Mouse (Mus musculus): Measurements from ENCODE around the gene Klk1b9.
"Not testable (repeated sequence)": the region's sequence is repeated elsewhere in the genome, so short reads cannot be mapped to it uniquely, and the experiment has no call there.

Gene Klk1b9
- long read RNA-seq, experiment 1, result 0 reads
- long read RNA-seq, experiment 2, result 0 reads

- intact Hi-C loops (cut with DNase I), result not testable (repeated sequence)
These were observed at the start of gene Klk1b9 for GRCm38 (mm10) chr7:43975761-43976160. Klk1b9 (plus strand) TSS chr7:43976061.

- intact Hi-C loops (cut with DNase I), result loop anchor here (10.0 kb wide), 1 partner anchor 426 kb away; no protein-coding TSS in a partner anchor
These were observed 47.3 kb upstream of the Klk1b9 start for GRCm38 (mm10) chr7:43928521-43928920.

GRCm38 (mm10) chr7:43932337-43932736, 43.5 kb upstream of the Klk1b9 start:
- intact Hi-C loops (cut with DNase I), result no loop called here

- intact Hi-C loops (cut with DNase I), result no loop called here
These were observed 42.4 kb upstream of the Klk1b9 start, which contains the start of gene Klk15 for GRCm38 (mm10) chr7:43933440-43933839. Klk15 (plus strand) TSS chr7:43933740.

GRCm38 (mm10) chr7:43934747-43935146, 41.1 kb upstream of the Klk1b9 start:
- intact Hi-C loops (cut with DNase I), result no loop called here

- intact Hi-C loops (cut with DNase I), result no loop called here
These were observed 39.3 kb upstream of the Klk1b9 start for GRCm38 (mm10) chr7:43936551-43936950.

GRCm38 (mm10) chr7:43942293-43942692, 33.6 kb upstream of the Klk1b9 start:
- intact Hi-C loops (cut with DNase I), result not testable (repeated sequence)

GRCm38 (mm10) chr7:43944727-43945264, 31.1 kb upstream of the Klk1b9 start:
- intact Hi-C loops (cut with DNase I), result no loop called here

GRCm38 (mm10) chr7:43950364-43950763, 25.5 kb upstream of the Klk1b9 start, which contains the start of gene Klk1b8:
Klk1b8 (plus strand) TSS chr7:43950664.
- intact Hi-C loops (cut with DNase I), result no loop called here

- intact Hi-C loops (cut with DNase I), result no loop called here
These were observed 23.2 kb upstream of the Klk1b9 start for GRCm38 (mm10) chr7:43952703-43953102.

- intact Hi-C loops (cut with DNase I), result no loop called here
These were observed 9.4 kb upstream of the Klk1b9 start, which contains the start of gene Klk1b1 for GRCm38 (mm10) chr7:43966451-43966850. Klk1b1 (plus strand) TSS chr7:43966751.

- intact Hi-C loops (cut with DNase I), result no loop called here
These were observed 8.8 kb upstream of the Klk1b9 start for GRCm38 (mm10) chr7:43967058-43967457.

- intact Hi-C loops (cut with DNase I), result no loop called here
These were observed 8.2 kb upstream of the Klk1b9 start for GRCm38 (mm10) chr7:43967612-43968011.

- intact Hi-C loops (cut with DNase I), result no loop called here
These were observed 9.8 kb downstream of the Klk1b9 start for GRCm38 (mm10) chr7:43985657-43986056.

GRCm38 (mm10) chr7:43994821-43995220, 19.0 kb downstream of the Klk1b9 start:
- intact Hi-C loops (cut with DNase I), result not testable (repeated sequence)

GRCm38 (mm10) chr7:43995577-43995976, 19.7 kb downstream of the Klk1b9 start, which contains the start of gene Klk1b11:
Klk1b11 (plus strand) TSS chr7:43995877.
- intact Hi-C loops (cut with DNase I), result not testable (repeated sequence)

- intact Hi-C loops (cut with DNase I), result no loop called here
These were observed 29.0 kb downstream of the Klk1b9 start for GRCm38 (mm10) chr7:44004847-44005246.

GRCm38 (mm10) chr7:44011868-44012267, 36.0 kb downstream of the Klk1b9 start, which contains the start of gene Klk1b26:
Klk1b26 (plus strand) TSS chr7:44012168.
- intact Hi-C loops (cut with DNase I), result not testable (repeated sequence)

GRCm38 (mm10) chr7:44014666-44015065, 38.8 kb downstream of the Klk1b9 start:
- intact Hi-C loops (cut with DNase I), result not testable (repeated sequence)

GRCm38 (mm10) chr7:44015071-44015470, 39.2 kb downstream of the Klk1b9 start:
- intact Hi-C loops (cut with DNase I), result no loop called here

All from adrenal gland (tissue).